Mouse (Mus musculus): Measurements from ENCODE around the gene Nckap5.

GRCm38 (mm10) chr1:126496722-126497121, 333.9 kb downstream of the Nckap5 start:
- TF ChIP-seq POLR2A (IDR thresholded peaks at IDR 0.05; ENCODE audit: borderline replicate concordance, control insufficient read depth, low read depth, low read length) (no peak), CTCF (IDR thresholded peaks at IDR 0.05; ENCODE audit: control insufficient read depth, insufficient read depth, low read length) (no peak)
